Mouse (Mus musculus) left cerebral cortex, adult 18-20 months (tissue): ENCODE measurements around the gene Polr1c. TPM values are rescaled to one million over a fixed set of nuclear protein-coding genes. Genes with fewer than 3 reads are reported as not detected.

ENCODE experiments used
- DNase-seq, 2 experiments: peaks; one replicate each; pipeline ENCODE4 v3.0.0; 2021 to 2022; ENCODE audit warnings: low spot score in 2 of 2, mixed read lengths in 1 of 2
- total RNA-seq, 2 experiments: library from RNA; stranded (reverse); gene quantifications; 2 replicates each; pipeline ENCODE4 v1.2.3; 2021

Gene Polr1c
- total RNA-seq, 2 experiments from 2014 or later = 37.3 to 42.1 TPM

GRCm38 (mm10) chr17:46266986-46267385 is 19.1 kb upstream of the Polr1c start:
- no peak for DNase-seq

DNA sequence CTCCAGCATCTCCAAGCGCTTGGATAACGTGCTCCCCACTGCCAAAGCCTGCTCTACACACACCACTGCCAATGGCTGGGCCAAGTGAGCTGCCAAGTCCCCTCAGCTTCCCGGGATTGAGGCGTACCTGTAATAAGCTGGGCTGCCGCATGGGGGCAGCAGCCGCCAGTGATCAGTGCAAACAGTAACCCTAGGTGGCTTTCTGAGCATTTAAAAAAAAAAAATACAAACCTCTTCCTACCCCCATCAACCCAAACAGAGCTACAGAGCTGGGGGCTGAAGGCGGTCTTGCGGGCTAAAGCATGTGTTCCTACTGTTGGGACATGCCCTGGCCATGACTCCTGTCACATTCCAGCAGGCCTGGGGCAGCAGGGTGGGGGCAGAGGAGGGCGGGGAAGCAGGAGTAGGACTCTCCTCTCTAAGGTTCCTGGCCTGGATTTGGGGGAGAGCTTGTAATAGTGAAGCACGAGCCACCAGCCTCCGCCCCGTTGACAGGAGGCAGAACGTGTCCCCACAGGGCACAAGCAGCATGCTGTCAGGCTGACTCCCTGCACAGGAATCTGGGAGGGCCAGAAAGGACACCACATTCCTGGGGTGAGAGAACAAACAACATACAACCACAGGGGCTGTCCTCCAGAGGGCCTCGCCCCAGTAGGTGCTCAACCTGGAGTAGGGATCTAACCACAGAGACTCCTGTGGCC is 18.2 kb upstream of the Polr1c start:
- peak; percentile 84 to 87 for DNase-seq

- no peak for DNase-seq
Measured at GRCm38 (mm10) chr17:46265502-46265901, 17.6 kb upstream of the Polr1c start.

GRCm38 (mm10) chr17:46262201-46262694 is 14.4 kb upstream of the Polr1c start:
- no peak for DNase-seq

GRCm38 (mm10) chr17:46259675-46260074 is 11.8 kb upstream of the Polr1c start:
- no peak for DNase-seq

DNA sequence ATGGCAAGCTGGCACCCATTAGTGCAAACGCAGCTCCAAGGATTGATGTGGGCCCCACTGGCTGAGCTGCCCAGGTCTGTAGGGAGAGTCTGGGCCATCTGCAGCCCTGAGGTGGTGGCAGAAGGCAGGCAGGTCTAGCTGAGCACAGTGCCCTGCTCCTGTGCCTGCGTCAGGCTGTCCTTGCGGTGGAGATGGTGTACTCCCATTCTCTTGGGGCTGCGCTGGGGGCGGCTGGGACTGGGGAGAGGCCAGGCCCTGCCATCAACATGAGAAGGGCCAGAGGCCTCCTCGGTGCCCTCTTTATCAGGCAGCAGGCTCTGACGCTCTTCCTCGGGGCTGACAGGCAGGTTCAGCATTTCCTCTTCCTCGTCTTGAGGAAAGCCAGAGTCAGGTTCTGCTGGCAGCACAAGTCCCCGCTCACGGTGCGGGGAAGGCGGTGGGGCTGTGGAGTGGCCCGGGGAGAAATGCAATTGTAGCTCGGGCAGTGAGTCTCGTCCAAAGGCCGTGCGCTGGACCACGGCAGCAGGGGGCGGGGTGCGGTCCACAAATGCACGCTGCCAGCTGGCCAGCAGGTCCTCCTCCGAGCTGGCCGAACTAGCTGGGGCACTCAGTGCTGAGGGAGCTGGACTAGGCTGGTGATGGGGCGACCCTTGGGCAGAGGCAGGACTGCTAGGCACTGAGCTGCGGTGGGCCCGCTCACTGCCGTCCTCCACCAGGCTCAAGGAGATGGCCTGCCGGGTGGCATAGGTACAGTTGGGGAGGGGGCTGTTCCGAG is 10.6 kb upstream of the Polr1c start:
- no peak for DNase-seq

DNA sequence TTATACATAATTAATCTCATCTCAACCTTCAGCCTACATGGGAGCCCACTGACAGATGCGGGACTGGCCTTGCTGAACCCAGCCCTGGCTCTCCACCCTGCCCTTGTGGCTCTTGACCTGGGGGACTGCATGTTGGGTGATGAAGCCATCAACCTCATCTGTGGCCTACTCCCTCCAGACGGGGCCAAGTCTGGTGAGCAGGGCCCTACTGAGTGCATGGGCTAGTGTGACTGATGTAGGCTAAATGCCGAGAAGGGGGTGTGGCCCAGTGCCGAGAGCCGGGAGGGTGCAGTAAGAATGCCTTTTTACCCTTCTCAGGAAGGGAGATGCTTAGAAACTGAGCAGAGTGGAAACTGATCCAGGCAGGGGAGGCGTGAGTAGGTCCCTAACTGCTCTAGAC is 7.3 kb upstream of the Polr1c start:
- DNase-seq = no peak

GRCm38 (mm10) chr17:46254106-46254505 is 6.3 kb upstream of the Polr1c start:
- peak; percentile 28 to 53 for DNase-seq

DNA sequence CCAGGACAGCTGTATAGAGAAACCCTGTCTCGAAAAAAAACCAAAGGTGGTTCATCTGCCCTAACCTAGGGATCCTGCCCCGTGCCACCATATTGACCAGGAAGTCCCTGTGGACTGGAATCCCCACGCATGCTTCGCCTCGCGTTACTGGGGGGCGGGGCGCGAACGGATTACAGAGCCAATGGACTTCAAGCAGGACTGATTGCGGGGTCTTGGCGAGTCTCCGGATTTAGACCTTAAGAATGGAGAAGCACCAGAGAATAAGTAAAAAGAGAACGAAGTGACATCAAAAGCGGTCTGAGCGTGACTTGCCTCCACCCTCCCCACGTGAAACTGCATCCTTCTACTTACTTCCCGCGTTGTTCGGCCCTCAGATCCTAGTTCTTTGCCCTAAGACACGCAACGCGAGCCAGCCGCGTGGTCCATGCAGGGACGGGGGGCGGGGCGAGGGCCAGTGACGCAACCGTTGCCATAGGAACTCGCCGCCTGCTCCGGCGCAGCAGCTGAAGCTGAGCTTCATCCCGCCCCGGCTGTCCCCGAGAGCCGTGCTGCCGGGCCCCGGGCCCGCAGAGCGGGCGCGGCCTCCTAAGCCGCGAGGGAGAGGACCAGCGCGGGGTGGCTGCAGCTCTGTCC is 5.7 kb upstream of the Polr1c start, which contains the start of gene Lrrc73:
TSS of gene Lrrc73 (plus strand) at position 80 of the 633 bp plus-strand sequence.
- peak; percentile 94 to 96 for DNase-seq

DNA sequence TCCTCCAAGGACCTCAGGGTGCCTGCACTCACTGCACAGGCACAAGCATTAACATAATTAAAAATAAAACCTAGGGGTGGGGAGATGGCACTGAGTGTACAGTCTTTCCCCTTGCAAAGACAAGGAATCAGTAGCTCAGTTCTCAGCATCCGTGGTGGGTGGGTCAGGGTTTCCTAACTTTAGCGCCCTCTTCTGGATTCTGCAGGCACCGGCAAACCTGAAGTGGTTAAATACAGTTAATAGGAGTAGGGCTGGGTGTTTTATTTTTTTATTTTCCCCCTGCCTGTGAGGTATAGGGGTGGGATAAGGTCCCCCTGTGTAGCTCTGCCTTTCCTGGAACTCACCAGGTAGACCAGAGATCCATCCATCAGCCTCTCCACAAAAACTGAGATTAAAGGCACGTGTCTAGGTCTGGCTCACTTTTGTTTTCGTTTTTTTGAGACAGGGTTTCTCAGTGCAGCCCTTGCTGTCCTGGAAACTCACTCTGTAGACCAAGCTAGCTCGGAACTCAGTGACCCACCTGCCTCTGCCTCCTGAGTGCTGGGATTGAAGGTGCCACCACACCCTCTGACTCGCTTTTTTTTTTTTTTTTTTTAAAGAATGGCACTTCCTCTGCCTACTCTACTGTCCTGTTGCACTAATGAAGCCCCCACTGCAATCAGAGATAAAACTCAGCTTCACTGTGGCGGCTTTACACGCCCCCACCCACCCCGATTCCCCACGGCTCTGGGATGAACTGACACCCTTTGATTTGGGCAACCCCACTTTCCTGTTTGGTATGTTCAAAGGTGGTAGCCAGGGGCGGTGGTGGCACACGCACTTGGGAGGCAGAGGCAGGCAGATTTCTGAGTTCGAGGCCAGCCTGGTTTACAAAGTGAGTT is 5.0 kb upstream of the Polr1c start:
- DNase-seq = peak in 1 of 2 experiments; percentile 31

- DNase-seq = no peak
Measured at GRCm38 (mm10) chr17:46251174-46251573, 3.3 kb upstream of the Polr1c start.

DNA sequence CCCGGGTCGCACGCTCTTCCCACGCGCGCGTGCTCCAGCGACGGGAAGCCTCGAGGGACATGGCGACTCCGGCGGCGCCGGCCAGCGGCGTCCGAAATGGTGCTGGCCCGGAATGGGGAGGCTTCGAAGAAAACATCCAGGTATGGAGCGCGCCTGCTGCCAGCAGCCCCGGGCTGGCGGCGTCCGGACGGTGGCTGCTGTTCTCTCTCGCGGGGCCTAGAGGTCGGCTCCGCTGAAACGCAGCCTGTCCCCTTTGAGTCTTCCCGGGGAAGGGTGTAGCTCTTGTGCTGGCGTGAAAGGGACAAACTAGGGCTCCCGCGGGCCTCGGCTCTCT is 302 bp upstream of the Polr1c start:
- no peak for DNase-seq

GRCm38 (mm10) chr17:46244579-46244978 is 3.3 kb downstream of the Polr1c start:
- DNase-seq = no peak

GRCm38 (mm10) chr17:46243624-46244023 is 4.2 kb downstream of the Polr1c start:
- no peak for DNase-seq

DNA sequence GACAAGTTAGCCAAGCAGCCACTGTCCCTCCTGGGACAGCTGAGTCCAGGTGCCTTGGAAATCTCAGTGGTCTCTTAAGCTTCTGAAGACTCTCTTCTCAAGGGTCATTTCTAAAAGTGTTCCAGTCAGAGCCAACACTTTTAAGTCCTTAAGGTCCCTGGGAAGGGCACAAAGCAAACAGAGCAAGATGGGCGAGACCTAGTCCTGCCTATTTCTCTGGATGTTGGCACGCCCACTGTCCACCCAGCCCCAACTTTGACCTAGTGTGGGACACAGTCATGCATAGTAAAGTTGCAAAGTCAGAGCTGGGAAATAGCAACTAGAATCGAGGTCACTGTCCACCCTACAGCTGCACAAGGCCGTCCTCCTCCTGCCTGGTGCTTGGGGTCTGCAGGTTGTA is 4.9 kb downstream of the Polr1c start:
- DNase-seq = no peak

GRCm38 (mm10) chr17:46242274-46242673 is 5.6 kb downstream of the Polr1c start:
- no peak for DNase-seq

- DNase-seq = no peak
Measured at GRCm38 (mm10) chr17:46241471-46241870, 6.4 kb downstream of the Polr1c start.

DNA sequence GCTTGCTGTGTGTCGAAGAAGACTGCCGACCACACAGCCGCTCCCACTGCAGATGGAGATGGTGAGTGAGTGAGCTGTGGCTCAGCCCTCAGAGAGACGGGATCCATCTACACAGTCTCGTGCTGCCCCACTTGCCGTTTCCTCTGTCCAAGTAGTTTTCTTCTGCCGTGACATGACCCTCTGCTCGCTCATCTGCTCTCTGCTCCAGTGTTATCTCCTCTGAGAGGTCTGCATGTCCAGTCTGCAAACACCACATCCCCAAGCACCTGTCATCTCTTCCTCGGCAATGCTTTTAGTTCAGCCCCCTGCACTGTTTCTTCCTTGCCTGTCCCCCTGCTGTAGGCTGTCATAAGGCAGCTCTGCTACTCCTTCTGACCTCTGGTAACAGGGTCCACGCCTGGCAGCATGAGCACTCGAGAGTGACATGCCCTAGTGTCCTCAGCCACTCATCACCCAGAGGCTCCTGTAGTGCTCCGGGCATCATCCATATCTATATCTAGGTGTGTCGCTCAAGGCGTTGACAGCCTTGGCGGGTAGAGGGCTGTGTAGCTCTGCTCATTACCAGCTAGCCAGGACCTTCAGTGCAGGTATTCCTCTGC is 8.2 kb downstream of the Polr1c start:
- no peak for DNase-seq

DNA sequence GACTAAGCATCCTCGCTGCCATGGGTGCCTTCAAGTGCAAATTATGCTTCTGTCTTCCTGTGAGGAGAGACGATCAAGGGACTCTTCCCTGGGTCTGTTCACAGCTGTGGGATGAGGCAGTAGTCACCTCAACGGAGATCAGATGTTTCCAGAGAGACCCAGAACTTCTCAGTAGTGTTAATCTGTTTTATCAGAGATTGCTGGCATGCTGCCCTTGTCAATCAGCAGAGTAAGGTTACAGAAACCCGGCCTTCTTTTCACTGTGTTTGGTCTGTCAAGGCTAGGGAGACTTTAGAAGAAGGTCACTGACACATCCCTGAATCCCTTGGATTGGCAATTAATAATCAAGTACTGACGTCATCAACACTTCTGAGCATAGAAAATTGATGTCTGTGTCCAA is 10.4 kb downstream of the Polr1c start:
- no peak for DNase-seq

- DNase-seq = no peak
Measured at GRCm38 (mm10) chr17:46237079-46237478, 10.8 kb downstream of the Polr1c start.

- DNase-seq = no peak
Measured at GRCm38 (mm10) chr17:46236067-46236466, 11.8 kb downstream of the Polr1c start.
